Mouse (Mus musculus): ENCODE measurements around the gene Gng5. TPM values are rescaled to one million over a fixed set of nuclear protein-coding genes. Genes with fewer than 3 reads are reported as not detected.

Gng5 gene
- 303 and 362 TPM in 2 replicates for polyA plus RNA-seq (2011; ENCODE audit: insufficient read length, low read depth, missing spikeins)

- Histone ChIP-seq H3K27ac (ENCODE audit: insufficient read depth, low read length) (peak within 1 kb of the TSS; percentile 97), H3K4me1 (ENCODE audit: control insufficient read depth, insufficient read depth, low read length) (peaks cover 2% of the 10 kb centered on the region; the same call in 1 of the 2 replicates), H3K4me3 (ENCODE audit: insufficient read depth, low read length) (peak within 1 kb of the TSS; percentile 95)
- TF ChIP-seq CTCF (IDR thresholded peaks at IDR 0.05; ENCODE audit: borderline replicate concordance, insufficient read depth, low read length) = no peak
- TF ChIP-seq POLR2A (IDR thresholded peaks at IDR 0.05; ENCODE audit: low read depth, low read length) = peak; percentile 88
Observed at GRCm38 (mm10) chr3:146499431-146500002, at the start of gene Gng5, which contains the start of gene Spata1. Gene Gng5 (plus strand): TSS chr3:146499807. Gene Spata1 (minus strand): TSS chr3:146499753.

GRCm38 (mm10) chr3:146450371-146450841, 49.2 kb upstream of the Gng5 start:
- Histone ChIP-seq H3K4me1 (ENCODE audit: control insufficient read depth, insufficient read depth, low read length) (no peaks in the 10 kb centered on the region), H3K4me3 (ENCODE audit: insufficient read depth, low read length) (peak overlapping the region; percentile 65), H3K27ac (ENCODE audit: insufficient read depth, low read length) (peak overlapping the region; percentile 62)
- peak; percentile 98 for TF ChIP-seq POLR2A (IDR thresholded peaks at IDR 0.05; ENCODE audit: low read depth, low read length)
- TF ChIP-seq CTCF (IDR thresholded peaks at IDR 0.05; ENCODE audit: borderline replicate concordance, insufficient read depth, low read length) = no peak

DNA sequence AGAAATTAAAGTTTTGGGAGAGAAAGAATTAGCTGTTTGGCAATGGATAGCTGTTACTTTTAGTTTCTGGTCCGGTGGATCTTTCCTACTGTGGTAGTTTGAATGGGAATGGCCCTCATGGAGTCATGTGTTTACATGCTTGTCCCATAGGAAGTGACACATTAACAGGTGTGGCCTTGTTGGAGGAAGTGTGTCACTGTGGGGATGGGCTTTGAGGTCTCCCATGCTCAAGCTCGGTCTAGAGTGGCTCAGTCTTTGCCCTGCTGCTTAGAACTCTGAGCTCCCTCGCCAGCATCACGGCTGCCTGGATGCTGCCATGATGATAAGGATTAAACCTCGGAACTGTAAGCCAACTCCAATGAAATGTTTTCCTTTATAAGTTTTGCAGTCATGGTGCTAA, 48.2 kb upstream of the Gng5 start:
- H3K27ac ChIP-seq (ENCODE audit: insufficient read depth, low read length) = no peak overlapping the region
- no peaks in the 10 kb centered on the region for H3K4me1 ChIP-seq (ENCODE audit: control insufficient read depth, insufficient read depth, low read length)
- H3K4me3 ChIP-seq (ENCODE audit: insufficient read depth, low read length) = no peak overlapping the region
- TF ChIP-seq POLR2A (IDR thresholded peaks at IDR 0.05; ENCODE audit: low read depth, low read length) (no peak), CTCF (IDR thresholded peaks at IDR 0.05; ENCODE audit: borderline replicate concordance, insufficient read depth, low read length) (no peak)

GRCm38 (mm10) chr3:146462939-146463338, 36.7 kb upstream of the Gng5 start:
- Histone ChIP-seq H3K4me1 (ENCODE audit: control insufficient read depth, insufficient read depth, low read length) (no peaks in the 10 kb centered on the region), H3K4me3 (ENCODE audit: insufficient read depth, low read length) (no peak overlapping the region), H3K27ac (ENCODE audit: insufficient read depth, low read length) (no peak overlapping the region)
- TF ChIP-seq CTCF (IDR thresholded peaks at IDR 0.05; ENCODE audit: borderline replicate concordance, insufficient read depth, low read length) = no peak
- no peak for TF ChIP-seq POLR2A (IDR thresholded peaks at IDR 0.05; ENCODE audit: low read depth, low read length)

DNA sequence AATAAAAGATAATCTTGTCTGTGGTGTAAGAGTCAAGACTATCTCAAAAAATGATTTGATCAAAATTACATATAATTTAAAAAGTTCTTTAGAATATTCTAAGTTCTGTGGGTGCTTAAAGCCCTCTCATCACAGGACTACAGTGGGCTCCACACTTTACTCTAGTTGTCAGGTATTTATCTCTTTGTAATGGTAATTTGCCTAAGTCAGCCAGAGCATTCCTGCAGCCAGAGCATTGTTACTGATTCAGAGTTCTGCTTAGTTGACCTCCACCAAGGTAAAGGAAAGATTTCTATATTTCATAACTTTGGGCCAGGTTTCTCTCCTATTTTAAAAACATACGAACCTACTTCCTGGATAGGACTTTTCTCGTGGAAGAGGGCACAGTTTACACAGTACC, 30.4 kb upstream of the Gng5 start:
- Histone ChIP-seq H3K4me3 (ENCODE audit: insufficient read depth, low read length) (no peak overlapping the region), H3K27ac (ENCODE audit: insufficient read depth, low read length) (no peak overlapping the region), H3K4me1 (ENCODE audit: control insufficient read depth, insufficient read depth, low read length) (peaks cover 5% of the 10 kb centered on the region)
- no peak for TF ChIP-seq CTCF (IDR thresholded peaks at IDR 0.05; ENCODE audit: borderline replicate concordance, insufficient read depth, low read length)
- TF ChIP-seq POLR2A (IDR thresholded peaks at IDR 0.05; ENCODE audit: low read depth, low read length) = no peak

- H3K4me1 ChIP-seq (ENCODE audit: control insufficient read depth, insufficient read depth, low read length) = peaks cover 7% of the 10 kb centered on the region
- H3K27ac ChIP-seq (ENCODE audit: insufficient read depth, low read length) = no peak overlapping the region
- no peak overlapping the region for H3K4me3 ChIP-seq (ENCODE audit: insufficient read depth, low read length)
- TF ChIP-seq CTCF (IDR thresholded peaks at IDR 0.05; ENCODE audit: borderline replicate concordance, insufficient read depth, low read length) (no peak), POLR2A (IDR thresholded peaks at IDR 0.05; ENCODE audit: low read depth, low read length) (no peak)
Observed at GRCm38 (mm10) chr3:146472657-146473056, 26.9 kb upstream of the Gng5 start.

- H3K4me1 ChIP-seq (ENCODE audit: control insufficient read depth, insufficient read depth, low read length) = peaks cover 7% of the 10 kb centered on the region
- H3K27ac ChIP-seq (ENCODE audit: insufficient read depth, low read length) = peak overlapping the region; percentile 93
- H3K4me3 ChIP-seq (ENCODE audit: insufficient read depth, low read length) = no peak overlapping the region
- TF ChIP-seq POLR2A (IDR thresholded peaks at IDR 0.05; ENCODE audit: low read depth, low read length) (no peak), CTCF (IDR thresholded peaks at IDR 0.05; ENCODE audit: borderline replicate concordance, insufficient read depth, low read length) (no peak)
Observed at GRCm38 (mm10) chr3:146473741-146474140, 25.9 kb upstream of the Gng5 start.

DNA sequence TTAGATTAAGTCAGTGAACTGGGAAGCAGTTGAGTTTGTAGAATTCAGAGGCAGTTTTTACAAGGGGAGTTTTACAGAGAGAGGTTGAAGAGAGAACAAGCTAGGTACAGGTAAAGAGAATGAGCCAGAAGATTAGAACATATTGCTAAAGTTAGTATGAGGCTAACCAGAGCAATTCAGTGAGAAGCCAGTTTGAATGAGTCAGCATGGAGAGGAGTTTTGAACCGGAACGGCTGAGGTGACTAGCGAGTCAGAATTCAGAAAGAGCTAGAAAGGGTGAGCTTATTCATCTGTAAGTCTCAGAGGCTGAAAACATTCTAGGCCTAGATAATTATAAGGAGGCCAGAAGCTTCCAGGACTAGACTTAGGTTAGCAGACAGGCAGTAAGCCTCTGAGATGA, 25.2 kb upstream of the Gng5 start:
- TF ChIP-seq CTCF (IDR thresholded peaks at IDR 0.05; ENCODE audit: borderline replicate concordance, insufficient read depth, low read length) = no peak
- no peak for TF ChIP-seq POLR2A (IDR thresholded peaks at IDR 0.05; ENCODE audit: low read depth, low read length)
- Histone ChIP-seq H3K4me3 (ENCODE audit: insufficient read depth, low read length) (no peak overlapping the region), H3K27ac (ENCODE audit: insufficient read depth, low read length) (peak overlapping the region; percentile 93), H3K4me1 (ENCODE audit: control insufficient read depth, insufficient read depth, low read length) (peaks cover 7% of the 10 kb centered on the region)

DNA sequence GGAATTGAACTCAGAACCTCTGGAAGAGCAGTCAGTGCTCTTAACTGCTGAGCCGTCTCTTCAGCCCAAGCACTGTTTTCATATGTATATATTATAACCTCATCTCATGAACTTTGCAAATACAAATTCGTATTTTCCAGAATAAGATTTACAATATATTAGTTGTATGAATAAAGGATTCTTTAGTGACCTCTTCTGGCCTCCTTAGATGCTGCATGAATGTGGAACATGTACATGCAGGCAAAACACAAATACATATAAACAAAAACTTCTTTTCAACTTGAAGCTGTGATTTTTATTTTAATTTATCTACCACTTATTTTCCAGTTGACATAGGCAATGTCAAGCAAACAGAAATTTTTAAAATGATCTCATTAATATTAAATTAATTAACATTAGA, 17.6 kb upstream of the Gng5 start:
- Histone ChIP-seq H3K4me3 (ENCODE audit: insufficient read depth, low read length) (no peak overlapping the region), H3K4me1 (ENCODE audit: control insufficient read depth, insufficient read depth, low read length) (no peaks in the 10 kb centered on the region), H3K27ac (ENCODE audit: insufficient read depth, low read length) (no peak overlapping the region)
- no peak for TF ChIP-seq POLR2A (IDR thresholded peaks at IDR 0.05; ENCODE audit: low read depth, low read length)
- no peak for TF ChIP-seq CTCF (IDR thresholded peaks at IDR 0.05; ENCODE audit: borderline replicate concordance, insufficient read depth, low read length)

GRCm38 (mm10) chr3:146486464-146486863, 13.1 kb upstream of the Gng5 start:
- Histone ChIP-seq H3K27ac (ENCODE audit: insufficient read depth, low read length) (no peak overlapping the region), H3K4me3 (ENCODE audit: insufficient read depth, low read length) (no peak overlapping the region), H3K4me1 (ENCODE audit: control insufficient read depth, insufficient read depth, low read length) (no peaks in the 10 kb centered on the region)
- TF ChIP-seq CTCF (IDR thresholded peaks at IDR 0.05; ENCODE audit: borderline replicate concordance, insufficient read depth, low read length) (no peak), POLR2A (IDR thresholded peaks at IDR 0.05; ENCODE audit: low read depth, low read length) (no peak)

Data from embryonic fibroblast, embryonic 13.5 days (primary cell).